In genomic region chr2:26359983-26360382, GRCm38 (mm10) we compare ENCODE assay signal across 12 mouse cellular contexts. TPM values are rescaled to one million over a fixed set of nuclear protein-coding genes. Genes with fewer than 3 reads are reported as not detected.
DNase-seq lines count a peak whose midpoint lies in the region; ATAC-seq lines count a peak whose summit lies in the region.
"Had no signal": no experiment of that assay in that cellular context is flagged by ENCODE, and none has a peak within 500 bp of the region (broad histone marks: within the 10 kb centered on the region; RNA-seq: fewer than 3 reads in every experiment).

No protein-coding gene starts in this region.

- DNase-seq in heart, postnatal 4 days = peak; percentile 60
- no peak for DNase-seq in embryonic facial prominence, embryonic 10.5 days (ENCODE audit: low spot score)
- DNase-seq in layer of hippocampus, postnatal 36 days = no peak
- DNase-seq in layer of hippocampus, adult 11-12 months (ENCODE audit: low spot score) = no peak
- DNase-seq: right cerebral cortex, adult 18-20 months had no signal

- H3K27me3 ChIP-seq in heart, embryonic 16.5 days (ENCODE audit: control insufficient read depth, insufficient read depth, low read length) = no peaks in the 10 kb centered on the region
- no peaks in the 10 kb centered on the region for H3K27me3 ChIP-seq in heart, embryonic 11.5 days (ENCODE audit: control insufficient read depth, insufficient read depth, low read length)
- H3K27me3 ChIP-seq in embryonic facial prominence, embryonic 10.5 days (replicated peaks; ENCODE audit: low read depth, poor library complexity, severe bottlenecking) = no peaks in the 10 kb centered on the region
- H3K27me3 ChIP-seq: embryonic facial prominence, embryonic 13.5 days; midbrain, embryonic 15.5 days had no signal

- H3K9me3 ChIP-seq in heart, embryonic 16.5 days (replicated peaks; ENCODE audit: control insufficient read depth, low read length) = no peaks in the 10 kb centered on the region
- no peaks in the 10 kb centered on the region for H3K9me3 ChIP-seq in heart, embryonic 11.5 days (replicated peaks; ENCODE audit: control insufficient read depth, low read length)
- no peaks in the 10 kb centered on the region for H3K9me3 ChIP-seq in embryonic facial prominence, embryonic 10.5 days
- H3K9me3 ChIP-seq: embryonic facial prominence, embryonic 13.5 days; midbrain, embryonic 15.5 days had no signal

- WGBS in heart, embryonic 16.5 days = 54% methylated on average over 6 of the region's 6 CpGs
- WGBS in heart, embryonic 11.5 days (ENCODE audit: insufficient replicate concordance) = 63% methylated on average over 6 of the region's 6 CpGs
- 89% methylated on average over 6 of the region's 6 CpGs for WGBS in embryonic facial prominence, embryonic 10.5 days

- H3K4me1 ChIP-seq in heart, embryonic 16.5 days (ENCODE audit: control insufficient read depth, insufficient read depth, low read length) = peaks cover 10% of the 10 kb centered on the region
- H3K4me1 ChIP-seq in heart, embryonic 11.5 days (ENCODE audit: control insufficient read depth, insufficient read depth, low read length) = peaks cover 4% of the 10 kb centered on the region; the same call in 1 of the 2 replicates
- H3K4me1 ChIP-seq in brown adipose tissue, adult 24 weeks (ENCODE audit: control insufficient read depth, insufficient read depth, insufficient read length, low read length) = peaks cover 8% of the 10 kb centered on the region; the same call in 1 of the 2 replicates
- H3K4me1 ChIP-seq in embryonic facial prominence, embryonic 10.5 days = peaks cover 11% of the 10 kb centered on the region
- H3K4me1 ChIP-seq: embryonic facial prominence, embryonic 13.5 days; midbrain, embryonic 15.5 days had no signal

- H3K4me3 ChIP-seq in heart, embryonic 16.5 days (ENCODE audit: low read length) = no peak overlapping the region
- H3K4me3 ChIP-seq in heart, embryonic 11.5 days (ENCODE audit: low read depth, low read length) = no peak overlapping the region
- H3K4me3 ChIP-seq in brown adipose tissue, adult 24 weeks (ENCODE audit: insufficient read depth, low read depth, low read length) = no peak overlapping the region
- no peak overlapping the region for H3K4me3 ChIP-seq in embryonic facial prominence, embryonic 10.5 days
- H3K4me3 ChIP-seq: embryonic facial prominence, embryonic 13.5 days; midbrain, embryonic 15.5 days had no signal

- ATAC-seq in heart, embryonic 16.5 days (replicated peaks; ENCODE audit: extremely low read depth, insufficient read depth, low FRiP score) = peak; percentile 25; the same call in 1 of the 2 replicates
- no peak for ATAC-seq in heart, embryonic 11.5 days (replicated peaks; ENCODE audit: insufficient number of reproducible peaks, low FRiP score, low TSS enrichment)
- peak; percentile 73 for ATAC-seq in megakaryocyte, adult 5-6 weeks (ENCODE audit: poor library complexity, severe bottlenecking)
- ATAC-seq: inflammation-experienced regulatory T-cells, adult 6 months; midbrain, embryonic 15.5 days had no signal

- no peak overlapping the region for H3K4me2 ChIP-seq in heart, embryonic 16.5 days (ENCODE audit: low read depth, low read length)
- H3K4me2 ChIP-seq in heart, embryonic 11.5 days = no peak overlapping the region
- H3K4me2 ChIP-seq: embryonic facial prominence, embryonic 13.5 days; midbrain, embryonic 15.5 days had no signal

- no peak overlapping the region for H3K9ac ChIP-seq in heart, embryonic 16.5 days (ENCODE audit: low read length)
- H3K9ac ChIP-seq in heart, embryonic 11.5 days (ENCODE audit: low read depth, low read length) = no peak overlapping the region
- H3K9ac ChIP-seq: midbrain, embryonic 15.5 days had no signal

- H3K27ac ChIP-seq in heart, embryonic 16.5 days (ENCODE audit: low read length) = 0 out of 2 replicates have a peak overlapping the region, but pooled peaks have one; percentile 4
- no peak overlapping the region for H3K27ac ChIP-seq in heart, embryonic 11.5 days (ENCODE audit: low read depth, low read length)
- peak overlapping the region; percentile 73 for H3K27ac ChIP-seq in brown adipose tissue, adult 24 weeks (replicated peaks; ENCODE audit: low read depth, low read length)
- no peak overlapping the region for H3K27ac ChIP-seq in embryonic facial prominence, embryonic 10.5 days (replicated peaks)
- H3K27ac ChIP-seq: embryonic facial prominence, embryonic 13.5 days; midbrain, embryonic 15.5 days had no signal

- no peaks in the 10 kb centered on the region for H3K36me3 ChIP-seq in heart, embryonic 16.5 days (ENCODE audit: control insufficient read depth, insufficient read depth)
- no peaks in the 10 kb centered on the region for H3K36me3 ChIP-seq in heart, embryonic 11.5 days (ENCODE audit: control insufficient read depth, insufficient read depth, low read length)
- H3K36me3 ChIP-seq in embryonic facial prominence, embryonic 10.5 days (replicated peaks) = peaks cover 32% of the 10 kb centered on the region

RNA-seq across cellular contexts. Expression of gene Card9, which starts 0.7 kb away (rescaled TPM):
- 1.0 and 1.2 TPM in 2 replicates for polyA plus RNA-seq in heart, embryonic 16.5 days (2015; fragmentation: Nextera tagmentation; extraction: Ambion mirVana)
- 0.38 and 0.59 TPM in 2 replicates for polyA plus RNA-seq in heart, embryonic 11.5 days (2014; fragmentation: Nextera tagmentation; extraction: Ambion mirVana)
- polyA plus RNA-seq in brown adipose tissue, adult 24 weeks (2012; ENCODE audit: insufficient read depth, insufficient read length, missing spikeins) = 0.79 and 3.7 TPM in 2 replicates
- total RNA-seq in heart, postnatal 4 days (2021) = under 1 TPM; 0.60 to 0.95 TPM
- total RNA-seq in megakaryocyte, adult 5-6 weeks (2015) = 42.6 and 45.3 TPM in 2 replicates
- 141 and 169 TPM in 2 replicates for total RNA-seq in megakaryocyte, adult 5-6 weeks (2017)
- polyA plus RNA-seq in embryonic facial prominence, embryonic 10.5 days (2016; fragmentation: Nextera tagmentation; extraction: Ambion mirVana) = 0.87 and 0.96 TPM in 2 replicates
- 1 to 10 TPM; 1.6 to 2.1 TPM for total RNA-seq in layer of hippocampus, postnatal 36 days (2021)

RNA-seq across cellular contexts. Expression of gene Dnlz, which starts 8.1 kb away (rescaled TPM):
- polyA plus RNA-seq in heart, embryonic 16.5 days (2015; fragmentation: Nextera tagmentation; extraction: Ambion mirVana) = 23.1 and 24.9 TPM in 2 replicates
- polyA plus RNA-seq in heart, embryonic 11.5 days (2014; fragmentation: Nextera tagmentation; extraction: Ambion mirVana) = 26.3 and 28.0 TPM in 2 replicates
- 30.9 and 32.9 TPM in 2 replicates for polyA plus RNA-seq in brown adipose tissue, adult 24 weeks (2012; ENCODE audit: insufficient read depth, insufficient read length, missing spikeins)
- 10 to 100 TPM; 16.1 to 16.6 TPM for total RNA-seq in heart, postnatal 4 days (2021)
- total RNA-seq in megakaryocyte, adult 5-6 weeks (2015) = 4.4 and 5.8 TPM in 2 replicates
- total RNA-seq in megakaryocyte, adult 5-6 weeks (2017) = 5.1 TPM in 2 replicates
- 31.5 and 32.2 TPM in 2 replicates for polyA plus RNA-seq in embryonic facial prominence, embryonic 10.5 days (2016; fragmentation: Nextera tagmentation; extraction: Ambion mirVana)
- total RNA-seq in layer of hippocampus, postnatal 36 days (2021) = 10 to 100 TPM; 25.7 to 26.5 TPM

RNA-seq across cellular contexts. Expression of gene Snapc4, which starts 20.5 kb away (rescaled TPM):
- polyA plus RNA-seq in heart, embryonic 16.5 days (2015; fragmentation: Nextera tagmentation; extraction: Ambion mirVana) = 14.8 and 18.5 TPM in 2 replicates
- 16.8 and 18.2 TPM in 2 replicates for polyA plus RNA-seq in heart, embryonic 11.5 days (2014; fragmentation: Nextera tagmentation; extraction: Ambion mirVana)
- polyA plus RNA-seq in brown adipose tissue, adult 24 weeks (2012; ENCODE audit: insufficient read depth, insufficient read length, missing spikeins) = 3.1 and 4.5 TPM in 2 replicates
- total RNA-seq in heart, postnatal 4 days (2021) = 10 to 100 TPM; 20.8 to 21.0 TPM
- 6.1 and 10.7 TPM in 2 replicates for total RNA-seq in megakaryocyte, adult 5-6 weeks (2015)
- total RNA-seq in megakaryocyte, adult 5-6 weeks (2017) = 12.2 and 13.3 TPM in 2 replicates
- 39.3 and 39.8 TPM in 2 replicates for polyA plus RNA-seq in embryonic facial prominence, embryonic 10.5 days (2016; fragmentation: Nextera tagmentation; extraction: Ambion mirVana)
- total RNA-seq in layer of hippocampus, postnatal 36 days (2021) = 10 to 100 TPM; 65.3 to 72.3 TPM

RNA-seq across cellular contexts. Expression of gene Entr1, which starts 29.1 kb away (rescaled TPM):
- 81.4 and 86.0 TPM in 2 replicates for polyA plus RNA-seq in heart, embryonic 16.5 days (2015; fragmentation: Nextera tagmentation; extraction: Ambion mirVana)
- polyA plus RNA-seq in heart, embryonic 11.5 days (2014; fragmentation: Nextera tagmentation; extraction: Ambion mirVana) = 87.4 and 89.1 TPM in 2 replicates
- 49.7 and 61.2 TPM in 2 replicates for polyA plus RNA-seq in brown adipose tissue, adult 24 weeks (2012; ENCODE audit: insufficient read depth, insufficient read length, missing spikeins)
- 10 to 100 TPM; 55.5 to 62.3 TPM for total RNA-seq in heart, postnatal 4 days (2021)
- 62.2 and 76.5 TPM in 2 replicates for total RNA-seq in megakaryocyte, adult 5-6 weeks (2015)
- total RNA-seq in megakaryocyte, adult 5-6 weeks (2017) = 60.4 and 63.4 TPM in 2 replicates
- 133 and 137 TPM in 2 replicates for polyA plus RNA-seq in embryonic facial prominence, embryonic 10.5 days (2016; fragmentation: Nextera tagmentation; extraction: Ambion mirVana)
- 100 to 1,000 TPM; 151 to 165 TPM for total RNA-seq in layer of hippocampus, postnatal 36 days (2021)

RNA-seq across cellular contexts. Expression of gene Pmpca, which starts 29.2 kb away (rescaled TPM):
- polyA plus RNA-seq in heart, embryonic 16.5 days (2015; fragmentation: Nextera tagmentation; extraction: Ambion mirVana) = 118 and 119 TPM in 2 replicates
- polyA plus RNA-seq in heart, embryonic 11.5 days (2014; fragmentation: Nextera tagmentation; extraction: Ambion mirVana) = 112 and 134 TPM in 2 replicates
- polyA plus RNA-seq in brown adipose tissue, adult 24 weeks (2012; ENCODE audit: insufficient read depth, insufficient read length, missing spikeins) = 75.4 and 83.9 TPM in 2 replicates
- total RNA-seq in heart, postnatal 4 days (2021) = 100 to 1,000 TPM; 107 to 113 TPM
- total RNA-seq in megakaryocyte, adult 5-6 weeks (2015) = 26.4 and 27.1 TPM in 2 replicates
- 35.0 and 38.5 TPM in 2 replicates for total RNA-seq in megakaryocyte, adult 5-6 weeks (2017)
- 144 and 151 TPM in 2 replicates for polyA plus RNA-seq in embryonic facial prominence, embryonic 10.5 days (2016; fragmentation: Nextera tagmentation; extraction: Ambion mirVana)
- 10 to 100 TPM; 86.5 to 93.6 TPM for total RNA-seq in layer of hippocampus, postnatal 36 days (2021)

Comparison
In these comparisons a context has a peak if more than half of its experiments do, and no peak if none do; other contexts are left out.
1. H3K27ac ChIP-seq: peak in heart, embryonic 16.5 days (single experiment) and brown adipose tissue, adult 24 weeks (single experiment); none in heart, embryonic 11.5 days (single experiment) and embryonic facial prominence, embryonic 10.5 days (single experiment).